Mouse (Mus musculus) c-Kit-negative CD71-positive TER-119-positive erythroid progenitor cells, embryonic 14.5 days (primary cell): ENCODE results near the gene Gpr88.

Source experiments
- DNase-seq: peaks from one replicate; pipeline ENCODE4 v3.0.0-alpha.2; 2013; ENCODE audit warnings: low read depth, low spot score

Gene Gpr88

GRCm38 (mm10) chr3:116253077-116253531, at the start of gene Gpr88:
Gene Gpr88, minus strand, starts transcription at chr3:116253503.
- DNase-seq, result no peak

- no peak for DNase-seq
Measured at GRCm38 (mm10) chr3:116302581-116302980, 49.3 kb upstream of the Gpr88 start.

GRCm38 (mm10) chr3:116301754-116302153, 48.5 kb upstream of the Gpr88 start:
- DNase-seq, result no peak

GRCm38 (mm10) chr3:116298727-116299126, 45.4 kb upstream of the Gpr88 start:
- DNase-seq, result no peak

GRCm38 (mm10) chr3:116298003-116298402, 44.7 kb upstream of the Gpr88 start:
- no peak for DNase-seq

GRCm38 (mm10) chr3:116297170-116297569, 43.9 kb upstream of the Gpr88 start:
- no peak for DNase-seq

- no peak for DNase-seq
Measured at GRCm38 (mm10) chr3:116290041-116290815, 36.9 kb upstream of the Gpr88 start.

GRCm38 (mm10) chr3:116288833-116289232, 35.5 kb upstream of the Gpr88 start:
- DNase-seq, result no peak

GRCm38 (mm10) chr3:116284735-116285134, 31.4 kb upstream of the Gpr88 start:
- DNase-seq, result no peak

GRCm38 (mm10) chr3:116283996-116284395, 30.7 kb upstream of the Gpr88 start:
- DNase-seq, result no peak

GRCm38 (mm10) chr3:116281663-116282062, 28.4 kb upstream of the Gpr88 start:
- DNase-seq, result no peak

- no peak for DNase-seq
Measured at GRCm38 (mm10) chr3:116277146-116277545, 23.8 kb upstream of the Gpr88 start.

- no peak for DNase-seq
Measured at GRCm38 (mm10) chr3:116271679-116272078, 18.4 kb upstream of the Gpr88 start.

- DNase-seq, result no peak
Measured at GRCm38 (mm10) chr3:116267036-116267654, 13.8 kb upstream of the Gpr88 start.

- no peak for DNase-seq
Measured at GRCm38 (mm10) chr3:116266360-116266759, 13.1 kb upstream of the Gpr88 start.

GRCm38 (mm10) chr3:116263977-116264376, 10.7 kb upstream of the Gpr88 start:
- no peak for DNase-seq

- DNase-seq, result no peak
Measured at GRCm38 (mm10) chr3:116263061-116263460, 9.8 kb upstream of the Gpr88 start.

- DNase-seq, result no peak
Measured at GRCm38 (mm10) chr3:116256104-116256503, 2.8 kb upstream of the Gpr88 start.

GRCm38 (mm10) chr3:116252255-116253040, 855 bp downstream of the Gpr88 start:
- no peak for DNase-seq

GRCm38 (mm10) chr3:116251481-116252254, 1.6 kb downstream of the Gpr88 start:
- DNase-seq, result no peak

GRCm38 (mm10) chr3:116249026-116249425, 4.3 kb downstream of the Gpr88 start:
- no peak for DNase-seq

- no peak for DNase-seq
Measured at GRCm38 (mm10) chr3:116244476-116244875, 8.8 kb downstream of the Gpr88 start.
